Mouse (Mus musculus) myocyte (in vitro differentiated cells): Measurements from ENCODE around the gene Fam98a.

Experiments
- E2F4 ChIP-seq: IDR thresholded peaks from one replicate; pipeline ENCODE4 v1.6.1; 2011; ENCODE audit warnings: mild to moderate bottlenecking, control low read depth, moderate library complexity; ENCODE audit not compliant: insufficient read depth
- MAX ChIP-seq: IDR thresholded peaks from one replicate; pipeline ENCODE4 v1.6.1; 2011; ENCODE audit warnings: low read depth, mild to moderate bottlenecking, control low read depth

DNA sequence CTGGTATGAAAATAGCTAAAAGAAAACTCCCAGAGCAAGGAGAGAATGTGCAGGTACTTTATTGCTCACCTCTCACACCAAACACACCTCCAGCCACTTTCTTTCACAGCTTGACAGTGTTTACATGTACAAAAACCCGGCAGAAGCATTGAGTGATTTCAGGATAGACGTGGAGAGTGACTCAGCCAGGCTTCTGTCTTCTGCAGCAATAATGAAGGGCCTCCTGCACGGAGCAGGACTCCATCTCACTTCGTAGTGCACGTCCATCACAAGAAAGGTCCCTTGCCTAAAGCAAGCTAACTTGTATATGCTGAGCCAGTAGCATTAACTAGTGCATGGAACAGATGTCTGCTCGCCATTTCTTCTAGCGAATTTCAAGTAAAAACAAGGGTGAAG, 14.7 kb downstream of the Fam98a start:
- TF ChIP-seq MAX, result no peak
- no peak for TF ChIP-seq E2F4
